Mouse (Mus musculus) embryonic facial prominence, embryonic 10.5 days (tissue): Measurements from ENCODE around the gene Adra1d. TPM values are rescaled to one million over a fixed set of nuclear protein-coding genes. Genes with fewer than 3 reads are reported as not detected.

ENCODE experiments used
- DNase-seq: peaks from one replicate; pipeline ENCODE4 v3.0.0-alpha.2; 2017; ENCODE audit warnings: low spot score
- H3K27ac ChIP-seq: fragments of 300-500 bp; sonication (generic); replicated peaks from 2 replicates; pipeline ENCODE4 v1.5.1; 2016; ENCODE audit warnings: mild to moderate bottlenecking
- H3K27me3 ChIP-seq: fragments of 300-500 bp; sonication (generic); replicated peaks from 2 replicates; pipeline ENCODE4 v1.6.1; 2016; ENCODE audit warnings: low read depth, mild to moderate bottlenecking; ENCODE audit not compliant: poor library complexity, severe bottlenecking
- H3K36me3 ChIP-seq: fragments of 300-500 bp; sonication (generic); replicated peaks from 2 replicates; pipeline ENCODE4 v1.6.1; 2016; ENCODE audit warnings: mild to moderate bottlenecking, moderate library complexity
- H3K4me1 ChIP-seq: fragments of 300-500 bp; sonication (generic); 2 replicates; pipeline ENCODE4 v1.6.1; 2016
- H3K4me3 ChIP-seq: fragments of 300-500 bp; sonication (generic); 2 replicates; pipeline ENCODE4 v1.5.1; 2016; ENCODE audit warnings: mild to moderate bottlenecking, moderate library complexity
- H3K9me3 ChIP-seq: fragments of 300-500 bp; sonication (generic); 2 replicates; pipeline ENCODE4 v1.6.1; 2016; ENCODE audit warnings: mild to moderate bottlenecking
- WGBS: fragments of 180-500 bp; shearing (Covaris S2); methylation state at CpG from one replicate; pipeline ENCODE4 v1.1.7; 2016; 5-methylcytosine and 5-hydroxymethylcytosine counted together
- polyA plus RNA-seq: library from polyadenylated mRNA; unstranded; fragments of >200 nt; fragmentation: Nextera tagmentation; extraction: Ambion mirVana; gene quantifications from 2 replicates; pipeline ENCODE4 v1.2.1, GENCODE M21; 2016

Gene Adra1d
- polyA plus RNA-seq: 0.08 TPM in 1 of 2 replicates, not detected in the other

DNA sequence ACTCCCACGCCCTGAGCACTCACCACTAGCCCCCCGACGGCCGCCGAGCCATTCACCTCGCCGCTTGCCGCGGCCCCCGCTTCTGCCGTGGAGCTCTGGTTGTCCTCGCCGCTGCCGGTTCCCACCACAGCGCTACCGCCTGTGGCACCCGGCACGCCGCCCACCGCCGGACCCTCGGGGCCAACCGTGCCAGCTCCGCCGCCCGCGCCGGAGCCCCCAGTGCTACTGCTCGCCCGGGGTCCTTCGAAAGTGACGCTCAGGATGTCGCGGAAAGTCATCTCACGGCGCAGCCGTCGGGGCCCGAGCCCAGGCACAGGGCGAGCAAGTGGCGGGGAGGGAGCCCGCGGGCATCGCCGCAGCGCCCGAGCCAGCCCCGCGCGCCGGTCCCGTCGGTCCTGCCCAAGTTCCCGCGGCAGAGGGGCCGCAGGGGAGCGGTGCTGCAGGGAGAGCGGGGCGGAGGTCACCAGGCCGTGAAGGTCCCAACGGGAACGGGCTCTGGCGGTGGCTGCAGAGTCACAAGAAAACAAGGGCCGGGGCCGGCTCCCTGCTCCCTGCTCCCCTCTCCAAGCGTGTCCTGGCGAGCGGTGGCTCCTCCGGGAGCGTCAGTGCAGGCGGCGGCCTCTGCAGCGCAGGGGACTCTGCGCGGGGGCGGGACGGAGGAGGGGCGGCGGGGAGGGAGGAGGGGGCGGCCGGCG is at the start of gene Adra1d:
TSS of gene Adra1d (minus strand) at position 393 of the 695 bp plus-strand sequence.
- WGBS: under 1% methylated on average over 81 of the region's 82 CpGs
- DNase-seq: peak; percentile 62
- H3K4me1 ChIP-seq: peaks cover 21% of the 10 kb centered on the region
- no peak within 1 kb of the TSS; the same call in 1 of the 2 replicates for H3K27ac ChIP-seq
- peaks cover 94% of the 10 kb centered on the region for H3K27me3 ChIP-seq
- H3K36me3 ChIP-seq: no peaks in the 10 kb centered on the region
- no peaks in the 10 kb centered on the region for H3K9me3 ChIP-seq
- peak within 1 kb of the TSS; percentile 65 for H3K4me3 ChIP-seq

DNA sequence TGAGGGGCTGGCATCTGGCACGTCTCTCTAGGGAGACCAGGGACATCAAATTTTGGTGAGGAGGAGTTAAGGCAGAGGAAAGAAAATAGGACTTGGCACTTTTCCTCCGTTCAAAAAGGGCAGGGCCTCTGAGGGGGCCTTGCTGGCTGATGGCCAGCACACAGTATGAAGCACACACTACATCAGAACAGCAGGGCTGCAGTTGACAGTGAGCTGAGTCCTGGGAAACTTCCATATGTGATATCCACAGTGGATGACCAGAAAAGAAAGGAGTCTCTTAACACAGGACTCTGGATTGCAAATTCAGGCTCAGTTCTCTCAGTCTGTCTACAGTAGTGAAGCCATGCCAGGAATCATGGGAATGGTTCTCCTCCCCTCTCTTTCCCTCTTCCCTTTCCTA is 39.8 kb upstream of the Adra1d start:
- Histone ChIP-seq H3K9me3 (no peaks in the 10 kb centered on the region), H3K27ac (no peak overlapping the region), H3K36me3 (no peaks in the 10 kb centered on the region), H3K27me3 (no peaks in the 10 kb centered on the region), H3K4me1 (no peaks in the 10 kb centered on the region), H3K4me3 (no peak overlapping the region)
- 71% methylated on average over 2 of the region's 2 CpGs for WGBS
- no peak for DNase-seq

GRCm38 (mm10) chr2:131594871-131595270 is 32.8 kb upstream of the Adra1d start:
- H3K27me3 ChIP-seq: no peaks in the 10 kb centered on the region
- WGBS: 89% methylated on average over 6 of the region's 6 CpGs

GRCm38 (mm10) chr2:131587521-131587920 is 25.4 kb upstream of the Adra1d start:
- Histone ChIP-seq H3K4me1 (no peaks in the 10 kb centered on the region), H3K36me3 (no peaks in the 10 kb centered on the region), H3K27ac (no peak overlapping the region), H3K27me3 (no peaks in the 10 kb centered on the region), H3K9me3 (no peaks in the 10 kb centered on the region), H3K4me3 (no peak overlapping the region)
- 79% methylated on average over 2 of the region's 2 CpGs for WGBS
- no peak for DNase-seq

More at GRCm38 (mm10) chr2:131594871-131595270, 32.8 kb upstream of the Adra1d start:
- DNase-seq: no peak
- H3K36me3 ChIP-seq: no peaks in the 10 kb centered on the region
- H3K4me1 ChIP-seq: no peaks in the 10 kb centered on the region
- H3K4me3 ChIP-seq: no peak overlapping the region
- no peak overlapping the region for H3K27ac ChIP-seq
- H3K9me3 ChIP-seq: no peaks in the 10 kb centered on the region

DNA sequence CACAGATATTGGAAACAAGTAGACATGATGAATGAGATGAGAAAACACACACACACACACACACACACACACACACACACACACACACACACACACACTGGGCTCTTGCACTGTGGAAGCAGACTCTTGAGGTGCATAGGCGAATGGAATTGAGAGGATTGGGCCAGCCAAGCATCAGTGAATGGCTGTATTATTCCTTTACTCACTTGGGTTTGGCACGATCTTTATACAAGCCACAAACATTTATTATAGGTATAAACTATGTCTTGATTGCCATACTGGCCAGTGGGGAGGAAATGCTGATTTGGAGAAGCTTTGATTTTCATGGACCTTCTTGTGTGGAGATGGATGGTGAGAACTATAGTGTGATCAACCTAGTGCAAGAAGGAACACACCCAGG is 19.4 kb upstream of the Adra1d start:
- 68% methylated on average over 2 of the region's 2 CpGs for WGBS
- Histone ChIP-seq H3K4me1 (no peaks in the 10 kb centered on the region), H3K36me3 (no peaks in the 10 kb centered on the region), H3K27me3 (no peaks in the 10 kb centered on the region), H3K9me3 (no peaks in the 10 kb centered on the region), H3K27ac (no peak overlapping the region), H3K4me3 (no peak overlapping the region)
- no peak for DNase-seq

GRCm38 (mm10) chr2:131562586-131563122 is 571 bp upstream of the Adra1d start:
- Histone ChIP-seq H3K9me3 (no peaks in the 10 kb centered on the region), H3K36me3 (no peaks in the 10 kb centered on the region), H3K27me3 (peaks cover 87% of the 10 kb centered on the region), H3K27ac (no peak overlapping the region; the same call in 1 of the 2 replicates), H3K4me3 (peak overlapping the region; percentile 65), H3K4me1 (peaks cover 21% of the 10 kb centered on the region)
- DNase-seq: peak; percentile 83
- WGBS: under 1% methylated on average over 30 of the region's 30 CpGs

DNA sequence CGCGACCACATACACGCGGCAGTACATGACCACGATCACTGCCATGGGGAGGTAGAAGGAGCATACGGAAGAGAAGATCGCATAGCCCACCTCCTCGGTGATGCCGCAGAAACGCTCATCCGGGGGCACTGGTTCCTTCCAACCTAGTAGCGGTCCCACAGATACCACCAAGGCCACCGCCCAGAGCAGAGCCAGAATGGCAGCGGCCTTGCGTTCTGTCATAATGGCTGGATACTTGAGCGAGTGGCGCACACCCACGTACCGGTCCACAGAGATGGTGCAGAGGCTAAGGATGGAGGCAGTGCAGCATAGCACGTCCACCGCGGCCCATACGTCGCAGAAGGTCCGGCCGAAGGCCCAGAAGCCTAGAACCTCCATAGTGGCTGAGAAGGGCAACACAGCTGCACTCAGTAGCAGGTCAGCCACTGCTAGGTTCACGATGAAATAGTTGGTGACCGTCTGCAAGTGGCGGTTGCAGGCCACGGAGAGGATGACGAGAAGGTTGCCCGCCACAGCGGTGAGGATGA is 676 bp downstream of the Adra1d start:
- H3K27me3 ChIP-seq: peaks cover 100% of the 10 kb centered on the region
- no peak for DNase-seq
- no peak overlapping the region for H3K27ac ChIP-seq
- H3K4me3 ChIP-seq: peak overlapping the region; percentile 65
- H3K4me1 ChIP-seq: peaks cover 21% of the 10 kb centered on the region
- no peaks in the 10 kb centered on the region for H3K36me3 ChIP-seq
- H3K9me3 ChIP-seq: no peaks in the 10 kb centered on the region
- WGBS: 5% methylated on average over 33 of the region's 33 CpGs

DNA sequence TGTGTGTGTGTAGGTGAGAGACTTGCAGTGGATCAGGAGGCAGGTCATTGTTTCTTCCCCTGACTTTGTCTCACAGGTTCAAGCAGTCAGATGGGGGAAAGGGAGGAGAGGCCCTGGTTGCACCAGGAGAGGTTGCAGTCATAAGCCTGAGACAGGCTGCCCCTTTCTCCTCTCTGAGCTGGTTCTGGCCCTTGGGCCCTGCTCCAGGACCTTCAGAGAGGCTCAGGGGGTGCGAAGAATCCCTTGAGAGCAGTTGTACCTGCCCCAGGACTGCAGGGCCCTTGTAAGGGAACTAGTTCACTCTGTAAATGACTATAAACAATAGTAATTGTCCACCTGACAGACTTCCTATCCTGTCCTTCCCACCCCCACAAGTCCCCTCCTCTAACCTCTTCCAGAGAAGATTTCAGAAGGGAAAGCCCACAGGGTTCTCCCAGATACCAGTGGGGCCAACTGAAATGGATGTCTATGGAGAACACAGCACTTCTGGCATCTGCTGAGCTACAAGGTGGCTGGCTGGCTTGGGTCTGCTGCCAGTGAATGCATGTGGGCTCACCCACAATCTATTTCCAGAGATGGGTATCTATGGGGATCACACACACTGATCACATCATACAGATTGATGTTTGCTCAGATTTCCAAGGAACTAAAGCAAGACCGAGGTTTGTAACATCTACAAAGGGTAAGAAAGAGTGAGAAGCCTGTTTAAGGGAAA is 1.7 kb downstream of the Adra1d start:
- H3K27ac ChIP-seq: no peak overlapping the region
- DNase-seq: no peak
- H3K9me3 ChIP-seq: no peaks in the 10 kb centered on the region
- H3K4me1 ChIP-seq: peaks cover 21% of the 10 kb centered on the region
- peaks cover 98% of the 10 kb centered on the region for H3K27me3 ChIP-seq
- no peak overlapping the region for H3K4me3 ChIP-seq
- WGBS: 45% methylated on average over 2 of the region's 2 CpGs
- H3K36me3 ChIP-seq: no peaks in the 10 kb centered on the region

DNA sequence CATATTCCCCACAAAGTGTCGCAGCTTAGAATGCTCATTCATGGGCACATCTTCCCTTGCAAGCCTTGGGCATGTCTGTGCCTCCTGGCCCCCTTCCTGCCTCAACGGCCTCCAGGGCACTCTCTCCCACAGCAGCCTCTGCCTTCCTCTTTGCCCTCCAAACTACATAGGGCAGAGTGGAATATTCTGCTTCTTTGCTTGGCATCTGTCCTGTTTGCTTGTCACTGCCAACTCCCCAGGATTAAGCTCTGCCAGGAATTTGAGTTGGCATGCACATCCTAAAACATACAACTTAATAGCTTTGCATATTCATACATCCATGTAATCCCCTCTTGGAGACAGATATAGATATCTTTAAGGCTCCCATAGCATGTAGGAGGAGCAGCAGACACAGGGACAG is 4.2 kb downstream of the Adra1d start:
- Histone ChIP-seq H3K36me3 (no peaks in the 10 kb centered on the region), H3K27ac (no peak overlapping the region), H3K27me3 (peaks cover 94% of the 10 kb centered on the region), H3K4me3 (no peak overlapping the region), H3K4me1 (peaks cover 20% of the 10 kb centered on the region), H3K9me3 (no peaks in the 10 kb centered on the region)
- no peak for DNase-seq
- WGBS: 81% methylated on average over 2 of the region's 2 CpGs

DNA sequence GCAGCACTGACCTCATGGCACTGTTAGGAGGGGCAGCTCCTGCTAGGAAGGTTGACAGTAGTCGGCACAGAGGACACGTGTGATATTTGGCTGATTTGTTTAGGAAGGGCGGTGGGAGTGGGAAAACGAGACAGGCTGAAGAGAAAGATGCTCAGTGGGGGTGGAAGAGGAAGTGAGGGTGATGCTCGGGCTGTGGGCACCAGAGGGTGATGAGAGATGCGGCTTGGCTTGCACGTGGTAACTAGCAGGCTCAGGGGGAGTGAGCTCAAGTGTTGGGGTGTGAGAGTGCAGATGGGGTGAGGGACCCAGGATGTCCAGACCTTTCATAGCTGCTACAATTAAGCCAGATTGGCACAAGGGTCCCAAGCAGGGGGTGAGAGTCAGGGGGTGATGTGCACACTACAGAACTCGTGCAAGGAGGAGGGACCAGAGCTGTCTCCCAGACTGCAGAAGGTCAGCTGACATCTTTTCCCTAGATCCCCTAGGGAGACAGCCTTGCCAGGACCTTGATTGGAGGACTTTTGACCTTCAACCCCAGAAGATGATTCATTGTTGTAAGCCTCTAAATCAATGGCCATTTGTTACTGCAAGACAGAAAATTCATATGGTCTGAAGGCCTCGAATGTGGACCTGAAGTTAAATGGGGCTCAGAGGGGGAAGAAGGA is 9.2 kb downstream of the Adra1d start:
- 37% methylated on average over 9 of the region's 9 CpGs for WGBS
- peaks cover 91% of the 10 kb centered on the region for H3K27me3 ChIP-seq
- no peak overlapping the region for H3K4me3 ChIP-seq
- no peaks in the 10 kb centered on the region for H3K9me3 ChIP-seq
- DNase-seq: no peak
- no peaks in the 10 kb centered on the region for H3K4me1 ChIP-seq
- no peaks in the 10 kb centered on the region for H3K36me3 ChIP-seq
- no peak overlapping the region for H3K27ac ChIP-seq

- H3K4me1 ChIP-seq: peaks cover 3% of the 10 kb centered on the region; the same call in 1 of the 2 replicates
- H3K9me3 ChIP-seq: no peaks in the 10 kb centered on the region
- no peak overlapping the region for H3K27ac ChIP-seq
- WGBS: 72% methylated on average over 7 of the region's 7 CpGs
- H3K36me3 ChIP-seq: no peaks in the 10 kb centered on the region
- H3K27me3 ChIP-seq: peaks cover 91% of the 10 kb centered on the region
- no peak overlapping the region for H3K4me3 ChIP-seq
- DNase-seq: no peak
Measured at GRCm38 (mm10) chr2:131551701-131552620, 10.1 kb downstream of the Adra1d start.
